Mouse (Mus musculus) T-cell, adult 2 months (primary cell): ENCODE results near the gene Edc3.

Experiments used
- DNase-seq: peaks from one replicate; pipeline ENCODE4 v3.0.0; 2022; ENCODE audit warnings: low spot score

The Edc3 gene

GRCm38 (mm10) chr9:57708068-57708719 lies at the start of gene Edc3:
TSS of gene Edc3 (plus strand) at chr9:57708540.
- peak; percentile 88 for DNase-seq

GRCm38 (mm10) chr9:57658970-57659369 lies 49.4 kb upstream of the Edc3 start:
- no peak for DNase-seq

GRCm38 (mm10) chr9:57659774-57660173 lies 48.6 kb upstream of the Edc3 start:
- DNase-seq, result peak; percentile 72

GRCm38 (mm10) chr9:57660501-57660900 lies 47.8 kb upstream of the Edc3 start:
- no peak for DNase-seq

GRCm38 (mm10) chr9:57661552-57661951 lies 46.8 kb upstream of the Edc3 start:
- no peak for DNase-seq

GRCm38 (mm10) chr9:57664616-57665015 lies 43.7 kb upstream of the Edc3 start:
- no peak for DNase-seq

- DNase-seq, result no peak
Observed at GRCm38 (mm10) chr9:57666536-57666935, 41.8 kb upstream of the Edc3 start.

GRCm38 (mm10) chr9:57667136-57667535 lies 41.2 kb upstream of the Edc3 start:
- peak; percentile 51 for DNase-seq

GRCm38 (mm10) chr9:57667817-57668216 lies 40.5 kb upstream of the Edc3 start:
- no peak for DNase-seq

- no peak for DNase-seq
Observed at GRCm38 (mm10) chr9:57668277-57668676, 40.1 kb upstream of the Edc3 start.

GRCm38 (mm10) chr9:57669566-57669965 lies 38.8 kb upstream of the Edc3 start:
- DNase-seq, result no peak

GRCm38 (mm10) chr9:57671037-57671436 lies 37.3 kb upstream of the Edc3 start:
- DNase-seq, result no peak

GRCm38 (mm10) chr9:57671500-57671899 lies 36.8 kb upstream of the Edc3 start:
- DNase-seq, result no peak

GRCm38 (mm10) chr9:57681411-57681810 lies 26.9 kb upstream of the Edc3 start:
- no peak for DNase-seq

GRCm38 (mm10) chr9:57683520-57683919 lies 24.8 kb upstream of the Edc3 start, which contains the start of gene Cyp1a2:
TSS of gene Cyp1a2 (minus strand) at chr9:57683703.
- no peak for DNase-seq

GRCm38 (mm10) chr9:57686011-57686410 lies 22.3 kb upstream of the Edc3 start:
- no peak for DNase-seq

- DNase-seq, result no peak
Observed at GRCm38 (mm10) chr9:57687751-57688150, 20.6 kb upstream of the Edc3 start, which contains the start of gene Cyp1a1. TSS of gene Cyp1a1 (plus strand) at chr9:57687928.

GRCm38 (mm10) chr9:57688158-57688557 lies 20.2 kb upstream of the Edc3 start:
- DNase-seq, result no peak

- no peak for DNase-seq
Observed at GRCm38 (mm10) chr9:57688606-57689005, 19.7 kb upstream of the Edc3 start.

GRCm38 (mm10) chr9:57694108-57694507 lies 14.2 kb upstream of the Edc3 start:
- DNase-seq, result no peak

GRCm38 (mm10) chr9:57696380-57697285 lies 11.7 kb upstream of the Edc3 start:
- DNase-seq, result peak; percentile 34

- no peak for DNase-seq
Observed at GRCm38 (mm10) chr9:57697380-57697779, 11.0 kb upstream of the Edc3 start.
